Comparison of ENCODE assay signal across 1 mouse cellular context in the genomic region with DNA sequence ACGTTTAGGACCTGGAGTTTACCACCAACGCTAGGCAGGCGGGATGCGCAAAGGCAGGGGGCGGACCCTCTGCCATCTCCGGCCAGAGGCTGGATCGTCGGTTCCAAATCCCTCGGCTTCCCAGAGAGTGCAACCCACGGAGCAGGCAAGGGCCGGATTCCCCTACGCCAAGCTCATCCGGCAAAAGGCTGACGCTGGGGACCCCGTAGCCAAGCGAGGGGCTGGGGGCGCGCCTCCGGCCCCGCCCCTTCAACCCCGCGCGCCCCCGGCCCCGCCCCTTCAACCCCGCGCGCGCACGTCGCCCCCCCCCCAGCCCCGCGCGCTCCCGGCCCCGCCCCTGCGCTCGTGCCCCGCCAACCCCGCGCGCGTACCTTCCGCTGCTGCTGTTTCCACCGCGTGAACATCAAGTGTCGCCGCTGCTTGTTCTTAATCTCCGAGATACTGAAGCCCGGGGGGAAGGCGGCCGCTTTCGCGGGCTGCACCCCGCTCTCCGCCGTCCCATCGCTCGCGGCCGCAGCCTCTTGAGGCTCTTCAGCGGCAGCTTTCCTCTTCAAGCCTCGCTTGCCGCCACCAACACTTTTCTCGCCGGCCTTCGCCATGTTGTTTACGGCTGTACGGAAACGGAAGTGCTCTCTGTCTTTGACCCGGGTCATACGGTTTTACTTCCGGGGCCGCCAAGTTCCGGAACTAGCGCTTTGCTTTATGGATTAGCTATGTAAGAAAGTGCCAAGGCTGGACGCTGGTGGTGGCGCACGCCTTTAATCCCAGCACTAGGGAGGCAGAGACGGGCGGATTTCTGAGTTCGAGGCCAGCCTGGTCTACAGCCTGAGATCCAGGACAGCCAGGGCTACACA.
TF ChIP-seq lines count a peak whose summit lies in the region.

Gene Rpf1 (minus strand): TSS at position 632 of the 854 bp plus-strand sequence.

TF ChIP-seq in myocyte, 11 proteins besides CTCF, POLR2A, EP300 and RAD21 (continued from another document):
- no peak for TF ChIP-seq USF1 (IDR thresholded peaks at IDR 0.05; ENCODE audit: low read depth)
- no peak for TF ChIP-seq REST (IDR thresholded peaks at IDR 0.05; ENCODE audit: insufficient read depth, insufficient read length)
- TF ChIP-seq POLR2AphosphoS2 (IDR thresholded peaks at IDR 0.05; ENCODE audit: insufficient read length, low read depth), result no peak
- no peak for TF ChIP-seq TCF12 (IDR thresholded peaks at IDR 0.05; ENCODE audit: insufficient read depth, poor library complexity, severe bottlenecking)
